Mouse (Mus musculus): ENCODE results near the gene Gpd1l. TPM values are rescaled to one million over a fixed set of nuclear protein-coding genes. Genes with fewer than 3 reads are reported as not detected.

Gpd1l gene
- total RNA-seq, 2 experiments from 2014 or later = 17.2 to 20.8 TPM

DNA sequence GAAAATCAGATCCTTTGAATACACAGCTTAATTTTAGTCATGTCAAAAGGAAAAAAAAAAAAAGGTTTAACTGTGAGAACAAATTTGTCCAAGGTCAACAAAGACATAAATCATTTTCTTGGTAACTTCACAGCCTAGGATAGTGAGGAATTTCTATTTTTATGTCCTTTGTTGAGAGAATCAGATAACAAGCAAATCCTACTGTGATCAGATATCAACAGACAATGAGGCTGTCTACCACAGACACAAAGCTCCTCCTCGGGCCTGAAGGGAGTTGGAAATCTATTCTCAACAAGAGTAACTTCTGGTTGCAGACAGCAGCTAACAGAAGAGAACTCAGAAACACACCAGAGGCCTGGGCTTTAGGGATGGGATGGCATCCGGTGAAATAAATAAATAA is 51.8 kb downstream of the Gpd1l start:
- intact Hi-C loops (cut with DNase I; ENCODE audit: low total_unique reads) = no loop called here
- DNase-seq = no peak

DNA sequence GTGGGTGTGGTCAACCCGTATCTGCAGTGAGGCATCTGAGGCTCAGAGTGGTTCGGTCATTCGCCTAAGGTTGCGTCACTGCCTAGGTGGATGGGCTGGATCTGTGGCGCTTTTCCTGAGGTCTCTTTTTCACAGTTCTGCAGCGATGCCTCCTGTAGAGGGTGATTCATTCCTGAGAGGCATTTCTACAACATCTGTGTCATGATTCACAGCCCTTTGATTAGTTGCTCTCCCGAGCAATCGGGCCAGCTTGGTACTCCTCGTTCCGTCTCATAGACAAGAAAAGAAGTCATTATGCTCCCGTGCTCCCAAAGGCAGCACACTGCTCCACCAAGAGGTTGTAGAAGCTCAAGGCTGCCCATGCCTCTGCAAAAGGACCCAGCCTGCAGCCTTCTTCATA is 78.5 kb downstream of the Gpd1l start:
- DNase-seq = no peak
- intact Hi-C loops (cut with DNase I; ENCODE audit: low total_unique reads) = no loop called here

DNA sequence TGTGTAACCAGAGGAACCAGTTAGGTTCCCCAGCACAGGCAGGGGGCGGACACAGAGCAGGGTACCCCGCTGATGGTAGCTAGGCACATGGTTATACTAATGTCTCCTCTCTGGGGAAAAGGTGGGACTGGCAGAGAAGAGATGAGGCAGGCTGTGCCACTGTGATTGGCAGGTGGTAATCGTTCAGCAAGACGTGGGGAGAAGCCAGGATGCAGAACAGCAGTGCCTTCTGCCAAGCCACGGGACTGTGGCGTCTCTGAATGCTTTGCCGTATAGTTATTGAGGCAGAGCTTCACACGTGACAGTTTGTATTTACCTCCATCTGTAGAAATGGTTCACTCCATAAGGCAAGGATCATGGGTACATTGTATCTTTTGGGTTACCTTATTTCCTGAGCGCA is 79.1 kb downstream of the Gpd1l start:
- intact Hi-C loops (cut with DNase I; ENCODE audit: low total_unique reads) = no loop called here
- DNase-seq = no peak

DNA sequence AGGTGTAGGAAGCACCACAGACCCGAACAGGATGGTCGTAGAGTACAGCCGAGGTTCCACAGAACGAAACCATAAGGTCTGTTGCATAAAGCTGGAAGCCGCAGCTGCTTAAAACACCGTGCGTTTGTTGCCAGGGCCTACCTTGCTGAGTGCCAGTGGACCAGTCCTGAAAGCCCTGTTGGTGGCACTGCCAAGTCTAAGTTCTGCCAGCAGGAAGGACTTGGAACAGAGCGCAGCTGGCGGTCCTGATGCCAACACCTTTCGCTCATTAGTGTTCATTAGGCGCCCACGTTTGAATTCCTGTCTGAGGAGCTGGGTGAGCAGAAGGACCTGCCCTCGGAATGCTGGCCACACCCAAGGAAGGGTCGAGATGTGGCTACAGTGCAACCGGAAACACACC is 80.5 kb downstream of the Gpd1l start:
- intact Hi-C loops (cut with DNase I; ENCODE audit: low total_unique reads) = no loop called here
- DNase-seq = no peak

DNA sequence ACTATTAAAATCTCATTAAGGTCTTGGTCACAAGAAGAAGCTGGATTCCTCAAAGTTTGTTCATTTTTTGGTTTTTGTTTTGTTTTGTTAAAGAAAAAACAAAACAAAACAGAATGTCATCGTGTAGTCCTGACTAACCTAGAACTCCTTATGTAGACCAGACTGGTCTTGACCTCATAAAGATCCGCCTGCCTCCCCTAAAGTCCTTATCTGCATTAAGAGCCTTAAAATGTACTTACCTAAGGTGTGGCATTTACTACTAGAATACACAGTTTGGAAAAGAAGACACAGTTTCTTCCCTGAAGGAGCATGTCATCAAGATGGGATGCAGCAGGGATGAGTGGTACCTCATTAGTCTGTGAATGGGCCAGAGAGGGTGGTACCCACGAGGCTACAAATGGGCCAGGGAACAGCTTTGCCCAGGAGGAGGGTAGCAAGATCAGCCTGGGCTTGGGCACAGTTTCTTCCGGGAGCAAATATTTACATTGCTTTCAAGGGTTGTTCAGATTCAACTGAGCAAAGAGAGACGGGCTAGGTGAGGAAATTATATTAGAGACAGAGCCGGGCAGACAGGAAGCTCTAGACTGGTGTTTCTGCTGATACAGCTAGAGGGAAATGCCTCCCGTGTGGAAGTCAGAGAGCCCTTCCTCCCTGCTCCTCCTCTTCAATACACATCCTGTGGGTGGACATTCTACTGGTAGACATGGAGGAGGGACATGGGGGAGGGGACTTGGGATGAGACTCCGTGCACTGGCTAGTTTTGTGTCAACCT is 82.2 kb downstream of the Gpd1l start:
- no peak for DNase-seq
- intact Hi-C loops (cut with DNase I; ENCODE audit: low total_unique reads) = no loop called here

Other genes starting within 250 kb of the Gpd1l start
- gene Dync1li1, start 245.2 kb downstream of the Gpd1l start, total RNA-seq (2021) = 10 to 100 TPM; 31.3 to 34.1 TPM
- 10 to 100 TPM; 11.2 to 14.2 TPM for gene Cmtm6, start 202.9 kb downstream of the Gpd1l start, total RNA-seq (2021)
- 10 to 100 TPM in 1 of 2 experiments, 1 to 10 TPM in 1; 7.3 to 10.6 TPM for gene Cmtm7, start 152.1 kb downstream of the Gpd1l start, total RNA-seq (2021)
- gene Cmtm8, start 89.8 kb downstream of the Gpd1l start, total RNA-seq (2021) = 1 to 10 TPM; 2.8 to 3.7 TPM
- gene Osbpl10, start 44.6 kb upstream of the Gpd1l start, total RNA-seq (2021) = 1 to 10 TPM; 5.9 to 6.7 TPM
- 10 to 100 TPM; 11.8 to 14.8 TPM for gene Rps27rt, start 48.8 kb upstream of the Gpd1l start, total RNA-seq (2021)